Mouse (Mus musculus): ENCODE data around the gene H2afx.
A peak's percentile ranks its signal among the peaks of the same experiment; 100 is the strongest.
"Not testable (repeated sequence)": the region's sequence is repeated elsewhere in the genome, so short reads cannot be mapped to it uniquely, and the experiment has no call there.

The H2afx gene

GRCm38 (mm10) chr9:44318826-44319095 is 15.7 kb upstream of the H2afx start:
- DNase-seq (ENCODE audit: low spot score) = no peak

GRCm38 (mm10) chr9:44319105-44319886 is 15.2 kb upstream of the H2afx start:
- no peak for DNase-seq (ENCODE audit: low spot score)

GRCm38 (mm10) chr9:44319887-44320798 is 14.4 kb upstream of the H2afx start, which contains the start of gene C2cd2l:
C2cd2l (minus strand) TSS chr9:44320285.
- DNase-seq (ENCODE audit: low spot score) = peak; percentile 95

GRCm38 (mm10) chr9:44320799-44321133 is 13.7 kb upstream of the H2afx start:
- DNase-seq (ENCODE audit: low spot score) = no peak

- DNase-seq (ENCODE audit: low spot score) = not testable (repeated sequence)
These were observed 10.8 kb upstream of the H2afx start for GRCm38 (mm10) chr9:44323656-44324055.

GRCm38 (mm10) chr9:44324147-44324546 is 10.3 kb upstream of the H2afx start:
- no peak for DNase-seq (ENCODE audit: low spot score)

- DNase-seq (ENCODE audit: low spot score) = not testable (repeated sequence)
These were observed 9.3 kb upstream of the H2afx start for GRCm38 (mm10) chr9:44325032-44325767.

- DNase-seq (ENCODE audit: low spot score) = no peak
These were observed 8.6 kb upstream of the H2afx start, which contains the start of gene Dpagt1 for GRCm38 (mm10) chr9:44325768-44326370. Dpagt1 (plus strand) TSS chr9:44326019.

GRCm38 (mm10) chr9:44326371-44327063 is 8.0 kb upstream of the H2afx start:
- DNase-seq (ENCODE audit: low spot score) = peak; percentile 75

GRCm38 (mm10) chr9:44327064-44327711 is 7.3 kb upstream of the H2afx start:
- no peak for DNase-seq (ENCODE audit: low spot score)

GRCm38 (mm10) chr9:44327926-44328325 is 6.6 kb upstream of the H2afx start:
- DNase-seq (ENCODE audit: low spot score) = no peak

- no peak for DNase-seq (ENCODE audit: low spot score)
These were observed 3.8 kb upstream of the H2afx start for GRCm38 (mm10) chr9:44330736-44331135.

- DNase-seq (ENCODE audit: low spot score) = no peak
These were observed 1.4 kb upstream of the H2afx start for GRCm38 (mm10) chr9:44332918-44333638.

- peak; percentile 75 for DNase-seq (ENCODE audit: low spot score)
These were observed 1.0 kb downstream of the H2afx start for GRCm38 (mm10) chr9:44335331-44336092.

- DNase-seq (ENCODE audit: low spot score) = peak; percentile 69
These were observed 1.6 kb downstream of the H2afx start for GRCm38 (mm10) chr9:44336093-44336406.

- DNase-seq (ENCODE audit: low spot score) = not testable (repeated sequence)
These were observed 2.0 kb downstream of the H2afx start for GRCm38 (mm10) chr9:44336513-44336912.

GRCm38 (mm10) chr9:44336964-44337363 is 2.5 kb downstream of the H2afx start:
- peak; percentile 64 for DNase-seq (ENCODE audit: low spot score)

GRCm38 (mm10) chr9:44337436-44338169 is 3.1 kb downstream of the H2afx start:
- DNase-seq (ENCODE audit: low spot score) = no peak

- DNase-seq (ENCODE audit: low spot score) = no peak
These were observed 4.1 kb downstream of the H2afx start for GRCm38 (mm10) chr9:44338574-44338973.

Data from c-Kit-positive CD71-positive TER-119-positive erythroid progenitor cells, embryonic 14.5 days (primary cell).